Mouse (Mus musculus) stomach, embryonic 16.5 days (tissue): ENCODE data around the gene Lmod2. TPM values are rescaled to one million over a fixed set of nuclear protein-coding genes. Genes with fewer than 3 reads are reported as not detected.

ENCODE experiments used
- ATAC-seq: fragments of 200-750 bp; cut with Nextera tagmentation; 2 replicates; pipeline ENCODE4 v1.8.0; 2017; ENCODE audit warnings: moderate number of reproducible peaks, moderate TSS enrichment; ENCODE audit not compliant: insufficient read depth, low FRiP score
- H3K27ac ChIP-seq: fragments of 300-500 bp; sonication (generic); 2 replicates; pipeline ENCODE4 v1.5.1; 2014; ENCODE audit warnings: low read length
- H3K27me3 ChIP-seq: fragments of 300-500 bp; sonication (generic); 2 replicates; pipeline ENCODE4 v1.6.1; 2014; ENCODE audit warnings: low read length, control low read depth, mixed read lengths; ENCODE audit not compliant: control insufficient read depth, insufficient read depth
- H3K36me3 ChIP-seq: fragments of 300-500 bp; sonication (generic); 2 replicates; pipeline ENCODE4 v1.6.1; 2014; ENCODE audit warnings: low read length; ENCODE audit not compliant: control insufficient read depth, insufficient read depth
- H3K4me1 ChIP-seq: fragments of 300-500 bp; sonication (generic); 2 replicates; pipeline ENCODE4 v1.6.1; 2014; ENCODE audit warnings: low read length, control low read depth, mixed read lengths; ENCODE audit not compliant: control insufficient read depth, insufficient read depth
- H3K4me2 ChIP-seq: fragments of 300-500 bp; sonication (generic); 2 replicates; pipeline ENCODE4 v1.6.1; 2014; ENCODE audit warnings: low read depth, low read length, mixed read lengths
- H3K4me3 ChIP-seq: fragments of 300-500 bp; sonication (generic); replicated peaks from 2 replicates; pipeline ENCODE4 v1.5.1; 2014; ENCODE audit warnings: mild to moderate bottlenecking, low read length
- H3K9ac ChIP-seq: fragments of 300-500 bp; sonication (generic); 2 replicates; pipeline ENCODE4 v1.6.1; 2014; ENCODE audit warnings: low read length
- H3K9me3 ChIP-seq: fragments of 300-500 bp; sonication (generic); replicated peaks from 2 replicates; pipeline ENCODE4 v1.6.1; 2016; ENCODE audit warnings: low read length, control low read depth; ENCODE audit not compliant: control insufficient read depth
- WGBS: fragments of 180-500 bp; shearing (Covaris S2); extraction: QIAGEN DNeasy Blood & Tissue Kit; methylation state at CpG from one replicate; pipeline ENCODE4 v1.1.7; 2014; 5-methylcytosine and 5-hydroxymethylcytosine counted together
- polyA plus RNA-seq: library from polyadenylated mRNA; unstranded; fragments of >200 nt; fragmentation: Nextera tagmentation; extraction: Ambion mirVana; gene quantifications from 2 replicates; pipeline ENCODE4 v1.2.1, GENCODE M21; 2015

Gene Lmod2
- polyA plus RNA-seq, 1 experiment from 2014 or later = 1.9 TPM

DNA sequence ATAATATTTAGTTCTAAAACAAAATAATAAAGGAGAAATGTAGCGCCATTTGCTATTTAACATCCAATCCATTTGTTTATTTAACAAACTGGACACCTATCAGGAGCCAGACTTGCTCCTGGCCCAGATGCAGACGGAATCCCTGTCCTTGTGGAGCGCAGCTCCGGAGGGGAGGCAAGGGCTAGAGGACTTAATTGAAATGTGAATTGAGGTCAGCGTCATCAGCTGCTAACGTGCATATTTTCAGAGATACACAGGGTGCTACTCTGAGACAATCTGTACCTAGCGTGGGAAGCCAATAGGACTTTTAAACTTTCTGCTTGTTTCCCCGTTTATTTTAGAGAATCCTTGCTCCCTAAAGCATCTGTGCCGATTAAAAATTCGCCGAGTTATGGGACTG lies 27.3 kb upstream of the Lmod2 start:
- Histone ChIP-seq H3K4me3 (no peak overlapping the region), H3K4me1 (0 out of 2 replicates have a peak, but pooled peaks cover 3% of the 10 kb centered on the region), H3K27me3 (no peaks in the 10 kb centered on the region), H3K36me3 (no peaks in the 10 kb centered on the region), H3K27ac (no peak overlapping the region), H3K9me3 (no peaks in the 10 kb centered on the region), H3K4me2 (no peak overlapping the region), H3K9ac (no peak overlapping the region)
- ATAC-seq = no peak
- 64% methylated on average over 11 of the region's 11 CpGs for WGBS

DNA sequence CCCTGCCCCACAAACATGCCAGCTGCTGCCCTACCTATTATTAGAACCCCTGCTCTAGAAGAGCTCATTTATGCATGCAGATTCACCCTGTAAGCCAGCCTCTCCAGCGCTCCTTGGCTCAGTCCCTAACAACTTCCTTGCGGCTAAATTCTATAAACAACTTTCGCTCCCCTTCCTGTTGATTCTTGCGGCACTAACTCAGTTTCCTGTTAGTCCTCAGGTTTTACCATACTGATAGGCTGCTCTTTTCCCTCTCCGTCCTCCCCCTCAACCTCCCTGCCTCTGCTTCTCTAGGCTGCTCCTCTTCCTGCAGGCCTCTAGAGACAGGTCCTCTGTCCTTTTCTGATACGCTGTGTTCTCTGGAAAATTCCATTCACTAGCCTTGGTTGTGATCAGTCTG lies 26.4 kb upstream of the Lmod2 start:
- Histone ChIP-seq H3K4me1 (0 out of 2 replicates have a peak, but pooled peaks cover 3% of the 10 kb centered on the region), H3K27ac (no peak overlapping the region), H3K9me3 (no peaks in the 10 kb centered on the region), H3K9ac (no peak overlapping the region), H3K4me2 (no peak overlapping the region), H3K36me3 (no peaks in the 10 kb centered on the region), H3K4me3 (no peak overlapping the region), H3K27me3 (no peaks in the 10 kb centered on the region)
- ATAC-seq = no peak
- 59% methylated on average over 6 of the region's 6 CpGs for WGBS

DNA sequence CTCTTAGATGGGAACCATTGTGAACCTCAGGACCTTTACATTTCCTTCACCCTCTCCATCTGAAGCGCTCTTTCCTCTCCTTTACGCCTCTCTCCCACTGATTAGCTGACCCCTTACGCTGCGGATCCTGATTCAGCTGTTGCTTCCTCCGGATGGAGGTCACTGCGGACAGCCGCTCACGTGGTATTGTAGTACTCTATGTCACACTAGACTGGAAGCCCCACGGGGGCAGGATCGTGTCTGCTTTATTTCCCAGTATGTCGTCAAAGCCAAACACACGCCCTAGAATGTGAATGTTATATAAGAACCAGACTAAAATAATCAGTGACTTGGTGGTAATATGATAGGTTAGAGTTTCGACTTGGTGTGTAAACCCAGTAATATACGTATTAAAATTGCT lies 25.1 kb upstream of the Lmod2 start:
- no peaks in the 10 kb centered on the region for H3K36me3 ChIP-seq
- 88% methylated on average over 14 of the region's 14 CpGs for WGBS
- no peaks in the 10 kb centered on the region for H3K9me3 ChIP-seq
- H3K27me3 ChIP-seq = no peaks in the 10 kb centered on the region
- ATAC-seq = no peak
- H3K4me1 ChIP-seq = 0 out of 2 replicates have a peak, but pooled peaks cover 3% of the 10 kb centered on the region
- no peak overlapping the region for H3K27ac ChIP-seq
- H3K4me3 ChIP-seq = no peak overlapping the region
- no peak overlapping the region for H3K9ac ChIP-seq
- no peak overlapping the region for H3K4me2 ChIP-seq

DNA sequence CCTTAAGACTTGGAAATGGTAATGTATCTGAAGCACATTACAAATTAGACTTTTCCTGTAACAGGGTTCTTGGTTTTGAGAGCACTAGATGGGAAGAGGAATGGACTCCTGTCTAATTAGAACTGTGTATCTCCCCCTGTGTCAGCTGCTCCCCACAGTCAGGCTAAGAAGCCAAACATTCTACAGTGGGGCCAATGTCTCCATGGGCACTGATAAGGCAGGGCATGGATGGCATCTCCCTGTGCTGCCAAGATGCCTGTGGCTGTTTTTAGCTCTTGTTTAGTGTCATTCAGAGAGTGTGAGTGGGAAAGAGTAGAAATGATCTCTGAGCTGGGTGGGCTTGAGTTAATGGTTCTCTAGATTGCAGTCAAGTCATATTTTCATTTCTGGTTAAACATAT lies 24.2 kb upstream of the Lmod2 start:
- ATAC-seq = no peak
- Histone ChIP-seq H3K9me3 (no peaks in the 10 kb centered on the region), H3K9ac (no peak overlapping the region), H3K27me3 (no peaks in the 10 kb centered on the region), H3K36me3 (no peaks in the 10 kb centered on the region), H3K4me1 (0 out of 2 replicates have a peak, but pooled peaks cover 3% of the 10 kb centered on the region), H3K4me2 (no peak overlapping the region), H3K27ac (no peak overlapping the region), H3K4me3 (no peak overlapping the region)

DNA sequence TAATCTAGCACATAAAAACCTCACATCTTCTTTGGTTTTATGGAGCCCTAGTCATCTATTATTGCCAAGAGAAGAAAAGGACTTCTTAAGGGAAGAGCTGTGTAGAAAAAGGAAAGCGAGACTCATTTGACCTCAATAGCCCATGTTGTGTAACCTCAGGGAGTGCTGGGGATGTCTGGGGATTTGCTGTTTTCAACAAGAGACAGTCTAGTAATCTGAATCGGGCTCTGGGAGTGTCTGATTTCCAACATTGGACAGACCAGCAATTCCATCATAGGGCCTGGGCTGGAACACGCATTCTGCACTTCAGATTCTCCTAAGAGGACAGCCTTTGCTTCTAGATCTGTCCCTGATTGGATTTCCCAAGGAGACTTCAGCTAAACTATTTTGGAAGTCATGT lies 14.1 kb upstream of the Lmod2 start:
- ATAC-seq = no peak
- WGBS = 67% methylated on average over 3 of the region's 3 CpGs

DNA sequence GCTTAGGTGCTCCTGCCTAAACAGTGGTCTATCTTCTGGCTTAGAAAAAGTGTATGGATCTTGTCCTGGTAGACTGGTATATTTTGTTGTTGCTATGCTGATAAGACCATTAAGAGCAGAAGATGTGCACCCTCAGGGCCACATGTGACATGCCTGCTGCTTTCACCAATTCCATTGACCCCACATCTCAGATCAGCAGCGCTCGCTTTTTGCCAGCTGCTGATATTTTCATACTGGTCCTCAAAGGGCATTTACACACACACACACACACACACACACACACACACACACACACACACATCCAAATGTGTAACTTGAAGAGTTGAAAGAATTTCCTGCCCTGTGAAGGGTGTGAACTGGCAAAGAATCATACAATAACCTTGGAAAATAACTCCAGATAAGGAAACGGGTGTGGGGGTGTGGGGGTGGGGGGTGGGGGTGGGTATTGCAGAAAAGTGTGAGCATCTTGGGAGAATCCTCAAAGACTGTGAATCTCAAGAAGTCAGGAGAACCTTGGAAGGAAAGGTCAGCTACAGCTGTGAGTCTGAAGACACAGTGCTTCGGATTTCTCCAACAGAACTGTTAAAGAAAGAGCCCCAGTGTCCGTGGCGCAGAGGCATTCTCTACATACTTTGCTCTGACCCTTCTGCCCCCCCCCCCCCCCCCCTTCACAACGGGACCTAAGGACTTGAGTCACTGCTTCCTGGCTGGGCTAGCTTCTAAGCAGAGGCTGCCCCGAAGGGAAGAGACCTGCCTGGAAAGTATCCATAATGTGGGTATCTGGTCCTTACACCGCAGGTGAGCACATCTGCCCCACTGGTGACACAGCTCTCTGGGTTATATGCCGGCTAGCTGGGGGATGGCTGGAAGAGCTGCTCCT lies 11.9 kb upstream of the Lmod2 start:
- ATAC-seq = no peak; the same call in 1 of the 2 replicates
- H3K4me1 ChIP-seq = 0 out of 2 replicates have a peak, but pooled peaks cover 3% of the 10 kb centered on the region
- peak overlapping the region; percentile 23; the same call in 1 of the 2 replicates for H3K27ac ChIP-seq

More for the DNA sequence above, 14.1 kb upstream of the Lmod2 start:
- H3K9me3 ChIP-seq = no peaks in the 10 kb centered on the region
- no peak overlapping the region for H3K4me3 ChIP-seq
- no peaks in the 10 kb centered on the region for H3K36me3 ChIP-seq
- H3K4me1 ChIP-seq = 0 out of 2 replicates have a peak, but pooled peaks cover 3% of the 10 kb centered on the region
- no peak overlapping the region for H3K9ac ChIP-seq
- H3K27me3 ChIP-seq = no peaks in the 10 kb centered on the region
- no peak overlapping the region for H3K4me2 ChIP-seq
- H3K27ac ChIP-seq = no peak overlapping the region

DNA sequence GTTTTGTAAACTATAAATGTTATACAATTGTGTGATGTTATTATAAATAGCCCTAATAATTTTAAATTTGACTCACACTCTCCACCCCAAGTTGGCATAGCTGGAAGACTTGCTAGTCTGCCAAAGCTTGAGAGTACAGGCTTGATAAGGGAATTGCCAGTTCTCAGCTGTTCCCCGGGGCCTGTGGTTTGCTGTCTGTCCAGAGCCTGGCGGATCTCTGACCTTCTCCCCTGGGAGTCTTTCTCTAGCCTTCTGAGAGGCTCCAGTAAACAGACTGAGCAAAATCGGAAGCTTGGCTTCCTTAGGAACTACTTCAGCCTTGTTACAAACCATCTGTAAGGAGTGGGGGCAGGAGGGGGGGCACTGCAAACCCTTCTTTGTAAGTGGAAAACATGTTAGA lies 10.7 kb upstream of the Lmod2 start:
- no peaks in the 10 kb centered on the region for H3K36me3 ChIP-seq
- H3K4me2 ChIP-seq = no peak overlapping the region
- no peak overlapping the region for H3K9ac ChIP-seq
- H3K4me3 ChIP-seq = no peak overlapping the region
- 21% methylated on average over 3 of the region's 3 CpGs for WGBS
- H3K4me1 ChIP-seq = 0 out of 2 replicates have a peak, but pooled peaks cover 3% of the 10 kb centered on the region
- H3K9me3 ChIP-seq = no peaks in the 10 kb centered on the region
- no peaks in the 10 kb centered on the region for H3K27me3 ChIP-seq
- H3K27ac ChIP-seq = no peak overlapping the region
- 0 out of 2 replicates have a peak, but pooled peaks have one; percentile 29 for ATAC-seq

More for the DNA sequence above, 11.9 kb upstream of the Lmod2 start:
- H3K9ac ChIP-seq = no peak overlapping the region
- H3K36me3 ChIP-seq = no peaks in the 10 kb centered on the region
- no peak overlapping the region; the same call in 1 of the 2 replicates for H3K4me2 ChIP-seq
- H3K9me3 ChIP-seq = no peaks in the 10 kb centered on the region
- H3K27me3 ChIP-seq = no peaks in the 10 kb centered on the region
- WGBS = 32% methylated on average over 10 of the region's 10 CpGs
- H3K4me3 ChIP-seq = no peak overlapping the region

DNA sequence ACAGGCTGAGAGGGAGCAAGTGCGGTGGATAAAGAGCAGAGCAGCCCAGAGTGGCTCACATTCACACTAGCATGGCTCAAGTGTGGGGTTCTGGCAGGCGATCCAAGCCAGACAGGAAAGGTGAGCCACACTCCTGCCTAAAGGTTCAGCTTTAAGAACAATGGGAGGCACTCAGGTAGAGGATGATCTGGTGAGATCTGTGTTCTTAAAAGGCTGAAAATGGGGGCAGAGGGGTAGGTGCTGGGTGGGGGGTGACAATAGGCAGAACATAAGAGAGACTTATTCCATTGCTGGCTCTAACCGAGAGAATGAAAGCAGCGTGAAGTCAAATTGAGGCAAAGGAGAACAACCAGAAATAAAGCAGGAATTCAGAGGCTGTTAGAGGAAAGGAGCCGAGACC lies 7.3 kb upstream of the Lmod2 start:
- ATAC-seq = no peak
- H3K9ac ChIP-seq = no peak overlapping the region
- 0 out of 2 replicates have a peak, but pooled peaks cover 3% of the 10 kb centered on the region for H3K4me1 ChIP-seq
- H3K27me3 ChIP-seq = no peaks in the 10 kb centered on the region
- WGBS = 86% methylated on average over 5 of the region's 5 CpGs
- no peak overlapping the region for H3K27ac ChIP-seq
- H3K4me2 ChIP-seq = no peak overlapping the region
- no peaks in the 10 kb centered on the region for H3K36me3 ChIP-seq
- H3K4me3 ChIP-seq = no peak overlapping the region
- H3K9me3 ChIP-seq = no peaks in the 10 kb centered on the region

DNA sequence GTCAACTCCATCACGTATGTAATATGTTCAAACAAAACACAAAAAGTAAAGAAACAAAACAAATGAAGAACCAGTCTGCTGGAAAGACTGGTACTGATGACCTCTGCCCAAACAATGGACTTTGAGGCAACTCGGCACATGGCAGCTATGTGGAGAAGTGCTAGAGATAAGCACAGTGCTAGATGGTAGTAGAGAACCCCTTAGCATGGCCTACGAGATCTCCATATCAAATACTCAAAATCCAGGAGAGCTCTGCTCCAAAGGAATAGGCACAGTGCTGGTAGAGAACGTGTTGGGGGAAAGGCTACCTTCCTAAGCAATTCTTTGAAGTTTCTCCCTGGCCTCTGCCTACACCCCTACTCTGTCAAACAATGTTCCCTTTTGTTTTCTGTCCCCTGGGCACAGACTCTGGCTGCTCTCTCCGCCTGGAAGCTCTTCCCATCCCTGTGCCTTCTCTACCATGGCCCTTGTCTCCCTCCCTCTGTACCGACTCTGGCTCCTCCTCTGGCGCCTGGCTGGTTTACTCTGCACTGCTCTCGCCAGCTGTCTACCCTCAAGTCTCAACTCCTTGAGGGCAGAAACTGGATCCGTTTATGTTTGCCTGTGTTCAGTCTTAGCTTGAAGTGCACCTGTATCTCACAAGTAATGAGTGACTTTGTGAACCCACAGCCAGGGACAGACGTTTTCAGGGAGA lies 5.9 kb upstream of the Lmod2 start:
- Histone ChIP-seq H3K4me3 (no peak overlapping the region), H3K9me3 (no peaks in the 10 kb centered on the region), H3K27me3 (no peaks in the 10 kb centered on the region), H3K36me3 (no peaks in the 10 kb centered on the region), H3K27ac (no peak overlapping the region), H3K9ac (no peak overlapping the region), H3K4me1 (0 out of 2 replicates have a peak, but pooled peaks cover 3% of the 10 kb centered on the region), H3K4me2 (no peak overlapping the region)
- no peak for ATAC-seq
- 38% methylated on average over 10 of the region's 10 CpGs for WGBS
